Mouse (Mus musculus) thymus, adult 2 months (tissue): Measurements from ENCODE around the gene C130050O18Rik. TPM values are rescaled to one million over a fixed set of nuclear protein-coding genes. Genes with fewer than 3 reads are reported as not detected.

Experiments
- DNase-seq: peaks from one replicate; pipeline ENCODE4 v3.0.0; 2021
- H3K27ac ChIP-seq: fragments of 200-500 bp; 2 replicates; pipeline ENCODE4 v1.5.1; 2012; ENCODE audit warnings: low read length, control low read depth; ENCODE audit not compliant: control insufficient read depth, insufficient read depth
- H3K27me3 ChIP-seq: fragments of 200-500 bp; 2 replicates; pipeline ENCODE4 v1.6.1; 2012; ENCODE audit warnings: mild to moderate bottlenecking, low read length, moderate library complexity, mixed read lengths; ENCODE audit not compliant: control insufficient read depth, insufficient read depth
- H3K36me3 ChIP-seq: fragments of 200-500 bp; 2 replicates; pipeline ENCODE4 v1.6.1; 2012; ENCODE audit warnings: mild to moderate bottlenecking, low read length, moderate library complexity; ENCODE audit not compliant: control insufficient read depth, insufficient read depth
- H3K4me1 ChIP-seq: fragments of 200-500 bp; replicated peaks from 2 replicates; pipeline ENCODE4 v1.6.1; 2012; ENCODE audit warnings: low read length; ENCODE audit not compliant: control insufficient read depth, insufficient read depth
- H3K4me3 ChIP-seq: fragments of 200-500 bp; 2 replicates; pipeline ENCODE4 v1.5.1; 2012; ENCODE audit warnings: mild to moderate bottlenecking, low read length, control low read depth, moderate library complexity; ENCODE audit not compliant: control insufficient read depth, insufficient read depth
- CTCF ChIP-seq: fragments of 200-500 bp; IDR thresholded peaks from 2 replicates; pipeline ENCODE4 v1.5.1; 2012; ENCODE audit warnings: mild to moderate bottlenecking, control low read depth, low read length, moderate library complexity, borderline replicate concordance; ENCODE audit not compliant: control insufficient read depth, poor library complexity, insufficient read depth; ENCODE audit errors: extremely low read depth
- POLR2A ChIP-seq: fragments of 200-500 bp; IDR thresholded peaks from 2 replicates; pipeline ENCODE4 v1.6.1; 2012; ENCODE audit warnings: mild to moderate bottlenecking, low read length, control low read depth, moderate library complexity; ENCODE audit not compliant: control insufficient read depth, poor library complexity, insufficient read depth; ENCODE audit errors: extremely low read depth
- WGBS: fragments of 180-500 bp; shearing (Covaris S2); methylation state at CpG from one replicate; pipeline ENCODE4 v1.1.7; 2018; 5-methylcytosine and 5-hydroxymethylcytosine counted together
- polyA plus RNA-seq: library from polyadenylated mRNA; depleted of rRNA; stranded (reverse); fragments of >200 nt; gene quantifications from 2 replicates; pipeline ENCODE4 v1.2.3, GENCODE M21; 2012

Gene C130050O18Rik
- polyA plus RNA-seq, 1 experiment: 2.1 TPM

DNA sequence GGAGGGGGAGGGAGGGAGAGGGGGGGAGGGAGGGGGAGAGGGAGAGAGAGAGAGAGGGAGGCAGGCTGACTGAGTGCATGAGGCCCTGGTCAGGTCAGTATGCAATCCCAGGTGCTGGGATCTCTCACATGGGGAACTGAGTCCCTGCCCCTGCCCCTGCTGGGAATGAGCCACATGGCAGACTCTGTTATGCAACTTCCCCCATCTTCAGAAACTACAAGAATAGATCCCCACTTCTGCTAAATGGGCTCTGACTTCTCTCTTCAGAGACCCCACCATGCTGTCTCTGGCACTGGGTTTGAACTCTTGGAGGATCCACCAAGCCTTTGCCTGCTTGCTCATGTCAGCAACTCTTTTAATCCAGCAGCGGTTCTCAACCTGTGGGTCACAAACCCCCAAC is 39.3 kb upstream of the C130050O18Rik start:
- H3K4me3 ChIP-seq: no peak overlapping the region
- H3K4me1 ChIP-seq: peaks cover 31% of the 10 kb centered on the region

DNA sequence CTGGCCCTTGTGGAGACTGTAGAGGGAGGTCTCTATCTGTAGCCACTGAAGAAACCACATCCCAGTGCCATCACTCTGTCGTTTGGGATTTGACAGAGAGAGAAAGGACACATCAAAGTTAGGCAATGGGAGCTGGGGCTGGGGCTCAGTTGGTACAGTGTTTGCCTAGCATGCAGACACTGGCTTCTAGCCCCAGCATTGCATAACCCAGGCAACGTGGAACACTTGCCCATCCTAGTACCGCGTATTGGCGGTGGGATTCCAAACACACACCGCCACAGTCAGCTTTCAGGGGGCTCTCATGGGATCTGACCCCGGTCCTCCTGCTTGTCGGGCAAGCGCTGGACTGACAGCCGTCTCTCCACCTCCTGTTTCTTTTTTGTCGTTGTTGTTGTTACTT is 38.6 kb upstream of the C130050O18Rik start:
- H3K4me3 ChIP-seq: no peak overlapping the region
- H3K4me1 ChIP-seq: peaks cover 33% of the 10 kb centered on the region
- no peaks in the 10 kb centered on the region for H3K27me3 ChIP-seq
- 86% methylated on average over 11 of the region's 11 CpGs for WGBS
- H3K36me3 ChIP-seq: no peaks in the 10 kb centered on the region
- no peak for TF ChIP-seq POLR2A
- no peak for TF ChIP-seq CTCF
- no peak for DNase-seq
- H3K27ac ChIP-seq: no peak overlapping the region

More for the DNA sequence above, 39.3 kb upstream of the C130050O18Rik start:
- no peak overlapping the region for H3K27ac ChIP-seq
- no peak for TF ChIP-seq POLR2A
- no peak for TF ChIP-seq CTCF
- no peak for DNase-seq
- no peaks in the 10 kb centered on the region for H3K36me3 ChIP-seq
- WGBS: 64% methylated on average over 1 of the region's 1 CpGs
- H3K27me3 ChIP-seq: no peaks in the 10 kb centered on the region

GRCm38 (mm10) chr5:139367884-139368458 is 37.1 kb upstream of the C130050O18Rik start:
- no peak for DNase-seq
- Histone ChIP-seq H3K27ac (no peak overlapping the region), H3K27me3 (no peaks in the 10 kb centered on the region), H3K36me3 (no peaks in the 10 kb centered on the region), H3K4me3 (no peak overlapping the region), H3K4me1 (peaks cover 44% of the 10 kb centered on the region)
- 66% methylated on average over 4 of the region's 4 CpGs for WGBS
- TF ChIP-seq CTCF: no peak
- TF ChIP-seq POLR2A: no peak

GRCm38 (mm10) chr5:139368638-139369320 is 36.3 kb upstream of the C130050O18Rik start:
- no peak for DNase-seq
- no peak overlapping the region for H3K27ac ChIP-seq
- WGBS: 94% methylated on average over 11 of the region's 11 CpGs
- no peak overlapping the region for H3K4me3 ChIP-seq
- H3K27me3 ChIP-seq: no peaks in the 10 kb centered on the region
- no peak for TF ChIP-seq CTCF
- no peak for TF ChIP-seq POLR2A
- H3K36me3 ChIP-seq: no peaks in the 10 kb centered on the region
- peaks cover 44% of the 10 kb centered on the region for H3K4me1 ChIP-seq

- TF ChIP-seq CTCF (no peak), POLR2A (no peak)
- H3K27me3 ChIP-seq: no peaks in the 10 kb centered on the region
- no peak overlapping the region for H3K4me3 ChIP-seq
- no peak for DNase-seq
- WGBS: 89% methylated on average over 6 of the region's 6 CpGs
- H3K36me3 ChIP-seq: no peaks in the 10 kb centered on the region
- H3K27ac ChIP-seq: no peak overlapping the region
- H3K4me1 ChIP-seq: peaks cover 34% of the 10 kb centered on the region
Measured at GRCm38 (mm10) chr5:139370336-139370735, 34.7 kb upstream of the C130050O18Rik start.

- H3K27me3 ChIP-seq: no peaks in the 10 kb centered on the region
- no peak overlapping the region for H3K27ac ChIP-seq
- no peak for DNase-seq
- H3K36me3 ChIP-seq: no peaks in the 10 kb centered on the region
- 89% methylated on average over 5 of the region's 5 CpGs for WGBS
- H3K4me3 ChIP-seq: no peak overlapping the region
- TF ChIP-seq CTCF (no peak), POLR2A (no peak)
- H3K4me1 ChIP-seq: peaks cover 33% of the 10 kb centered on the region
Measured at GRCm38 (mm10) chr5:139371118-139371517, 34.0 kb upstream of the C130050O18Rik start.
